Mouse (Mus musculus) brain, embryonic 14.5 days (tissue): ENCODE measurements around the gene Wwc1.

Experiments used
- CTCF ChIP-seq: fragments of 200-500 bp; IDR thresholded peaks from 2 replicates; pipeline ENCODE4 v1.5.1; 2012; ENCODE audit warnings: inconsistent platforms, mild to moderate bottlenecking, moderate library complexity, borderline replicate concordance; ENCODE audit not compliant: insufficient read depth, insufficient read length; ENCODE audit errors: extremely low read depth
- POLR2A ChIP-seq: fragments of 200-500 bp; IDR thresholded peaks from 2 replicates; pipeline ENCODE4 v1.6.1; 2012; ENCODE audit warnings: mild to moderate bottlenecking, inconsistent platforms, borderline replicate concordance; ENCODE audit not compliant: poor library complexity, insufficient read depth, insufficient read length, severe bottlenecking; ENCODE audit errors: extremely low read depth

DNA sequence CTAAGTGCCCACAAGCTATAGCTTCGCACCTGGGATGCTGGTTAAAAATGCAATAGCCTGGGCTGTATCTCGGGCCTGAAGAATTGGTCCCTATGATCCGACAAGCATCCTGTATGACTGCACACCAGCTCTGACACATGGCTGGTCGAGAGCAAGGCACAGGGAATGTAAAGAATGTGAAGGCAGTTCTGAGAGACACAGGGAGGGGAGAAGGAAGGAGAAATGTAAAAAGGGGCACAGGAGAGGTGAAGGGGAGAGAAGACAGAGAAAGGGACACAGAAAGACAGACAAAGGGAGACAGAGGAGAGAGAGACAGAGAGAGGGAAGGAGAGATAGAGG lies 101.8 kb downstream of the Wwc1 start:
- TF ChIP-seq CTCF (no peak), POLR2A (no peak)
